Mouse (Mus musculus) stomach, postnatal 0 days (tissue): ENCODE measurements around the gene Dpy19l3. TPM values are rescaled to one million over a fixed set of nuclear protein-coding genes. Genes with fewer than 3 reads are reported as not detected.
A peak's percentile ranks its signal among the peaks of the same experiment; 100 is the strongest.

Experiments
- ATAC-seq: fragments of 200-750 bp; cut with Nextera tagmentation; 2 replicates; pipeline ENCODE4 v1.8.0; 2017; ENCODE audit not compliant: low FRiP score, low TSS enrichment
- DNase-seq: peaks from one replicate; pipeline ENCODE4 v3.0.0-alpha.2; 2016; ENCODE audit warnings: low spot score
- H3K27ac ChIP-seq: fragments of 300-500 bp; sonication (generic); replicated peaks from 2 replicates; pipeline ENCODE4 v1.5.1; 2014; ENCODE audit warnings: mild to moderate bottlenecking, control low read depth
- H3K27me3 ChIP-seq: fragments of 300-500 bp; sonication (generic); 2 replicates; pipeline ENCODE4 v1.6.1; 2014; ENCODE audit warnings: low read length; ENCODE audit not compliant: control insufficient read depth, insufficient read depth
- H3K36me3 ChIP-seq: fragments of 300-500 bp; sonication (generic); 2 replicates; pipeline ENCODE4 v1.6.1; 2014; ENCODE audit warnings: low read length, mixed read lengths; ENCODE audit not compliant: control insufficient read depth, insufficient read depth
- H3K4me1 ChIP-seq: fragments of 300-500 bp; sonication (generic); replicated peaks from 2 replicates; pipeline ENCODE4 v1.6.1; 2014; ENCODE audit warnings: antibody characterized with exemption; ENCODE audit not compliant: control insufficient read depth, insufficient read depth
- H3K4me2 ChIP-seq: fragments of 300-500 bp; sonication (generic); replicated peaks from 2 replicates; pipeline ENCODE4 v1.6.1; 2014; ENCODE audit warnings: low read depth, mild to moderate bottlenecking, control low read depth, moderate library complexity
- H3K4me3 ChIP-seq: fragments of 300-500 bp; sonication (generic); 2 replicates; pipeline ENCODE4 v1.5.1; 2014; ENCODE audit warnings: low read depth, low read length, control low read depth
- H3K9ac ChIP-seq: fragments of 300-500 bp; sonication (generic); 2 replicates; pipeline ENCODE4 v1.6.1; 2014; ENCODE audit warnings: mild to moderate bottlenecking, low read length, control low read depth, mixed read lengths
- H3K9me3 ChIP-seq: fragments of 300-500 bp; sonication (generic); 2 replicates; pipeline ENCODE4 v1.6.1; 2016; ENCODE audit warnings: low read length; ENCODE audit not compliant: control insufficient read depth
- CTCF ChIP-seq: IDR thresholded peaks from 2 replicates; pipeline ENCODE4 v1.5.1; 2016; ENCODE audit warnings: antibody characterized with exemption, low read depth, mild to moderate bottlenecking, moderate library complexity
- EP300 ChIP-seq: optimal IDR thresholded peaks from 2 replicates; pipeline ENCODE3; 2016; ENCODE audit warnings: antibody characterized with exemption
- WGBS: fragments of 180-500 bp; shearing (Covaris S2); extraction: QIAGEN DNeasy Blood & Tissue Kit; methylation state at CpG from one replicate; pipeline ENCODE4 v1.1.7; 2014; 5-methylcytosine and 5-hydroxymethylcytosine counted together
- polyA plus RNA-seq: library from polyadenylated mRNA; unstranded; fragments of >200 nt; fragmentation: Nextera tagmentation; extraction: Ambion mirVana; gene quantifications from 2 replicates; pipeline ENCODE4 v1.2.1, GENCODE M21; 2015

Gene Dpy19l3
- polyA plus RNA-seq, 1 experiment from 2014 or later = 7.9 TPM

DNA sequence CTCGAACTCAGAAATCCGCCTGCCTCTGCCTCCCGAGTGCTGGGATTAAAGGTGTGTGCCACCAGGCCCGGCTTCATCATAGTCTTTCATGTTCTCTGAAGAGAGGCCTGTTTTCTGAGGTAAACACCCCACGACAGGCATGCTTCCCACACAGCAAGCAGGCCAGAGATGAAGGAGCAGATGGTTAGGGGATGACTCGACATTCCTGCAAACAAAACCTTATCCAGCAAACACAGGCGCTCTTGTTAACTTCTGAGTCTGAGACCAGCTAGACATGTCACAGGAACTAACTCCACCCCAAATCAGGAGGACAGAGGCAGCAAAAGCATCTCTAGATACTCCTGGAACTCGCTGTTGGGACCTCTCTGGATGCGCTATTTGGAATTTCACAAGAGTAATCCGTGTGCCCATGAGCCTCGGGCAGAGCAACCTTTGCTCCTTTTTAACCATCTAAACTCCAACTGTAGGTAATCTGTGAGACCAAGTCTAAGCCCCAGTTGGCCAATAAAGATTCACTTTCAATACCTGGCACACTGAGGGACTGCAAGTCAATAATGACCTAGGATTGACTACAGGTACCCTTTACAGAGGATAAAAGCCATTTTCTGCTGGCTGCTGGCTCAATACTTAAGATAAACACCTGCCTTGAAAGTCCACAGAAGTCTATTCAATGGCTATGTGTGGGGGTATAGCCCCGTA is 38.0 kb upstream of the Dpy19l3 start:
- TF ChIP-seq EP300 (no peak), CTCF (no peak)
- no peaks in the 10 kb centered on the region for H3K9me3 ChIP-seq
- ATAC-seq = no peak
- H3K4me3 ChIP-seq = no peak overlapping the region
- WGBS = 73% methylated on average over 12 of the region's 12 CpGs
- H3K4me2 ChIP-seq = no peak overlapping the region
- no peaks in the 10 kb centered on the region for H3K4me1 ChIP-seq
- H3K27ac ChIP-seq = no peak overlapping the region
- no peak for DNase-seq
- no peaks in the 10 kb centered on the region for H3K27me3 ChIP-seq
- H3K9ac ChIP-seq = no peak overlapping the region
- peaks cover 29% of the 10 kb centered on the region for H3K36me3 ChIP-seq

DNA sequence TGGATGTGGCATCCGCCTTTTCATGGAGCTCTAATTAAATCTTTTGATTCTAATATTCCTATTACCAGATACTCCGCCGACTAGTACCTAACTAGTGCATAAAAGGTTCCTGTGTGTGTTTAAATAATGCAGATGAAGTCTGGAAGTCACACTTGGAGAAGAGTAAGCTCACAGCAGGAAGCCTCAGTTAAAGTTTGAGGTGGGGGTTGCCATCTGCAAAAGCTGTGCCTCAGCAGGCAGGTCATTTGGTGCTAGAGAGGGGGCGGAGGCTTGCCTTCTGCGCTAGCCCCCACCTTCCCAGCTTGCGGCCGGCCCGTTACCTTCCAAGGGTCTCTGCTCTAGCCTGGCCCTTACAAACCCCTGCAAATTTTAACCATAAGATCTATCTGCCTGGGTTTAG is 36.7 kb upstream of the Dpy19l3 start:
- 78% methylated on average over 8 of the region's 8 CpGs for WGBS
- Histone ChIP-seq H3K27me3 (no peaks in the 10 kb centered on the region), H3K9ac (no peak overlapping the region), H3K4me1 (no peaks in the 10 kb centered on the region), H3K4me3 (no peak overlapping the region), H3K4me2 (no peak overlapping the region), H3K36me3 (peaks cover 33% of the 10 kb centered on the region), H3K9me3 (no peaks in the 10 kb centered on the region), H3K27ac (no peak overlapping the region)
- no peak for ATAC-seq
- no peak for DNase-seq
- TF ChIP-seq CTCF (no peak), EP300 (no peak)

DNA sequence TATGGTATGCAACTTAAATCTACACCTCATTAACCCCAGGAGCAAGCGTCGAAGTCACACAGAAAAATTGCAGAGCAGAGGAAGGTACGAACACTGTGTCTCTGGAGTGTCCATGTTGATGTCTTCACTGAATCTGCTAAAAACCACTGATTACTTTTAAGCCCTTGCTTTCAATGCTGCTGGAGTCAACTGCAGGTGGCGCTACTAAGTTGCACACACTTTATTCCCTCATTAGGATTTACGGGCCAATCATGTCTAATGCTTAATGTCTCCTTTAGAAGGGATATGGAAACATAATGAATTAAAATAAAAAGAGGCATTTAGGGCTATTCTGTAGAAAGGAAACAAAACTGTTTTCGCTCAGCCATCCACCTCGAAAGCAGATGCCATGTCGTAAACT is 35.9 kb upstream of the Dpy19l3 start:
- no peak overlapping the region for H3K9ac ChIP-seq
- DNase-seq (no peak), ATAC-seq (no peak)
- H3K9me3 ChIP-seq = no peaks in the 10 kb centered on the region
- H3K4me2 ChIP-seq = no peak overlapping the region
- H3K4me1 ChIP-seq = no peaks in the 10 kb centered on the region
- H3K36me3 ChIP-seq = peaks cover 30% of the 10 kb centered on the region
- H3K27ac ChIP-seq = no peak overlapping the region
- TF ChIP-seq EP300 (no peak), CTCF (peak; percentile 71)
- 83% methylated on average over 8 of the region's 8 CpGs for WGBS
- H3K4me3 ChIP-seq = no peak overlapping the region
- H3K27me3 ChIP-seq = no peaks in the 10 kb centered on the region

DNA sequence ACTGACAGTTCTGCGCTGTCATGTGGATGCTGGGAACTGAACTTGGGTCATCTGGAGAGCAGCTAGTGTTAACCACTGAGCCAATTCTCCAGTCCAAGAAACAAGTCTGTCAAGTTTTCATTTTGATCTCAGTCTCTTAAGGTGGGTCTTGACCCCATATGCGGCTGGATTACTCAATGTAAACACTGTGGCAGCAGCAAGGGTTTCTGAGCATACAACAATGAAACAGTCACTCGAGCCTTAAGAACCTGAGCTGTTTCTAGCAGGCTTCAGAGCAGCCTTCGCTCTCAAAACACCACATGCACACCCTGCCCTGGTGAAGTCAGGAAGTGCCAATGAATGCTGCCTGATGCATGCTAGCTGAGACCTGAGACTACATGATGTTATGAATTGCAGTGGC is 31.3 kb upstream of the Dpy19l3 start:
- no peaks in the 10 kb centered on the region for H3K9me3 ChIP-seq
- no peak overlapping the region for H3K4me3 ChIP-seq
- ATAC-seq (peak; percentile 64), DNase-seq (peak; percentile 35)
- 0 out of 2 replicates have a peak overlapping the region, but pooled peaks have one; percentile 31 for H3K27ac ChIP-seq
- H3K36me3 ChIP-seq = peaks cover 18% of the 10 kb centered on the region
- H3K9ac ChIP-seq = no peak overlapping the region
- H3K4me2 ChIP-seq = no peak overlapping the region
- WGBS = 35% methylated on average over 4 of the region's 4 CpGs
- no peaks in the 10 kb centered on the region for H3K27me3 ChIP-seq
- no peaks in the 10 kb centered on the region for H3K4me1 ChIP-seq
- no peak for TF ChIP-seq EP300
- TF ChIP-seq CTCF = no peak

DNA sequence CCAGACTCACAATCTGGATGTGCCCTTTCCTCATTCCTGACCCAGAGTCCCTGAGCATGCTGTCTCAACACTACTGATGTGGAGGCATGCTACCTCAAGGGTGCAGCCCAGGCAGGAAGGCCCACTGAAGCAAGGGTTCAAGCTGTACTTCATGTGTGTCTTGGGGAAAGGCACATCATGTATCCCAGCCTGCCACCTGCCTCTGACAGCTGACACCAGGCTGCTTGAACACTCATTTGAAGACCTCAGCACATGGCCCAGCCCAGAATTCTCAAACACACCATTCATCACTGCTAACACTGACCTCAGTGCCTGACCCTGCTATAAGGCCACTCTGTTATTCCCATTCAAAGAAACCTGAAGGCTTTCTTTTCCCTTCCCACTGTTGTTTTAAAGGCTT is 28.0 kb upstream of the Dpy19l3 start:
- Histone ChIP-seq H3K9ac (no peak overlapping the region), H3K36me3 (peaks cover 22% of the 10 kb centered on the region)
- no peak for ATAC-seq

DNA sequence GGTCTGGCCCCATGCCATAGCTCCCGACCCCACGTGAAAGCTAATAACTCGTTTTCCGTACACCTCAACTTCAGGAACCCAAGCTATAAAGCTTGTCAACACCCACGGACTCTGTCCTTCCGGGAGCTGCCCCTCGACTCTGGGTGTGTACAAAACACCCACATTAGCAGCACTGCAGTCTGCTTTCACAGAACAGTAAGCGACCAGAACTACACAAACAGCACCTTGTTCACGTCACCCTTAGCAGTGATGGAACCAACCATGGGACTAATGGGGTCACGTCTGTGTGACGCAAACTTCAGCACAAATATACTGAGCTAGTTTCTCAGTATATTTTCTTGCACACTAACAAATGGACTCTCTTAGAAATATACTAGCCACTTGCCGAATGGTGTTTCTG is 19.9 kb upstream of the Dpy19l3 start:
- WGBS = 87% methylated on average over 12 of the region's 12 CpGs
- ATAC-seq (no peak), DNase-seq (no peak)
- no peak overlapping the region for H3K4me2 ChIP-seq
- peaks cover 29% of the 10 kb centered on the region for H3K36me3 ChIP-seq
- H3K27me3 ChIP-seq = no peaks in the 10 kb centered on the region
- H3K9me3 ChIP-seq = no peaks in the 10 kb centered on the region
- no peaks in the 10 kb centered on the region for H3K4me1 ChIP-seq
- no peak overlapping the region for H3K9ac ChIP-seq
- no peak overlapping the region for H3K4me3 ChIP-seq
- TF ChIP-seq CTCF (no peak), EP300 (no peak)
- H3K27ac ChIP-seq = no peak overlapping the region

More for the DNA sequence above, 28.0 kb upstream of the Dpy19l3 start:
- Histone ChIP-seq H3K4me1 (no peaks in the 10 kb centered on the region), H3K4me3 (no peak overlapping the region), H3K27me3 (no peaks in the 10 kb centered on the region), H3K9me3 (no peaks in the 10 kb centered on the region), H3K4me2 (no peak overlapping the region), H3K27ac (no peak overlapping the region)
- no peak for DNase-seq
- TF ChIP-seq EP300 (no peak), CTCF (no peak)
